Mouse (Mus musculus) kidney, postnatal 0 days (tissue): ENCODE measurements at regions not wholly inside any gene's neighbourhood (a gene's known extent, or its start where the extent isn't known, plus 50 kb on each side); places are given as distances from the start of the nearest gene placed in this dataset.

Experiments used
- ATAC-seq: fragments of 200-750 bp; cut with Nextera tagmentation; replicated peaks from 2 replicates; pipeline ENCODE4 v1.8.0; 2017; ENCODE audit warnings: low read depth, moderate number of reproducible peaks, moderate TSS enrichment, moderate library complexity; ENCODE audit not compliant: low FRiP score
- DNase-seq: peaks from one replicate; pipeline ENCODE4 v3.0.0-alpha.2; 2016; ENCODE audit warnings: low spot score
- H3K27ac ChIP-seq: fragments of 300-500 bp; sonication (generic); 2 replicates; pipeline ENCODE4 v1.5.1; 2014; ENCODE audit warnings: mild to moderate bottlenecking
- H3K27me3 ChIP-seq: fragments of 300-500 bp; sonication (generic); 2 replicates; pipeline ENCODE4 v1.6.1; 2014; ENCODE audit warnings: low read length, mixed read lengths; ENCODE audit not compliant: insufficient read depth
- H3K36me3 ChIP-seq: fragments of 300-500 bp; sonication (generic); 2 replicates; pipeline ENCODE4 v1.6.1; 2014; ENCODE audit warnings: low read length, mixed read lengths; ENCODE audit not compliant: insufficient read depth
- H3K4me1 ChIP-seq: fragments of 300-500 bp; sonication (generic); replicated peaks from 2 replicates; pipeline ENCODE4 v1.6.1; 2014; ENCODE audit warnings: antibody characterized with exemption, low read length, mixed read lengths; ENCODE audit not compliant: insufficient read depth
- H3K4me2 ChIP-seq: fragments of 300-500 bp; sonication (generic); 2 replicates; pipeline ENCODE4 v1.6.1; 2014; ENCODE audit warnings: mild to moderate bottlenecking, low read length, moderate library complexity, mixed read lengths
- H3K4me3 ChIP-seq: fragments of 300-500 bp; sonication (generic); replicated peaks from 2 replicates; pipeline ENCODE4 v1.5.1; 2014; ENCODE audit warnings: low read depth, low read length
- H3K9ac ChIP-seq: fragments of 300-500 bp; sonication (generic); 2 replicates; pipeline ENCODE4 v1.6.1; 2014; ENCODE audit warnings: low read depth, low read length
- H3K9me3 ChIP-seq: fragments of 300-500 bp; sonication (generic); replicated peaks from 2 replicates; pipeline ENCODE4 v1.6.1; 2016; ENCODE audit warnings: low read length, inconsistent platforms, mixed read lengths
- CTCF ChIP-seq: IDR thresholded peaks from 2 replicates; pipeline ENCODE4 v1.5.1; 2016; ENCODE audit warnings: antibody characterized with exemption, low read depth, mild to moderate bottlenecking, moderate library complexity
- WGBS: fragments of 180-500 bp; shearing (Covaris S2); extraction: QIAGEN DNeasy Blood & Tissue Kit; methylation state at CpG from one replicate; pipeline ENCODE4 v1.1.7; 2014; 5-methylcytosine and 5-hydroxymethylcytosine counted together

DNA sequence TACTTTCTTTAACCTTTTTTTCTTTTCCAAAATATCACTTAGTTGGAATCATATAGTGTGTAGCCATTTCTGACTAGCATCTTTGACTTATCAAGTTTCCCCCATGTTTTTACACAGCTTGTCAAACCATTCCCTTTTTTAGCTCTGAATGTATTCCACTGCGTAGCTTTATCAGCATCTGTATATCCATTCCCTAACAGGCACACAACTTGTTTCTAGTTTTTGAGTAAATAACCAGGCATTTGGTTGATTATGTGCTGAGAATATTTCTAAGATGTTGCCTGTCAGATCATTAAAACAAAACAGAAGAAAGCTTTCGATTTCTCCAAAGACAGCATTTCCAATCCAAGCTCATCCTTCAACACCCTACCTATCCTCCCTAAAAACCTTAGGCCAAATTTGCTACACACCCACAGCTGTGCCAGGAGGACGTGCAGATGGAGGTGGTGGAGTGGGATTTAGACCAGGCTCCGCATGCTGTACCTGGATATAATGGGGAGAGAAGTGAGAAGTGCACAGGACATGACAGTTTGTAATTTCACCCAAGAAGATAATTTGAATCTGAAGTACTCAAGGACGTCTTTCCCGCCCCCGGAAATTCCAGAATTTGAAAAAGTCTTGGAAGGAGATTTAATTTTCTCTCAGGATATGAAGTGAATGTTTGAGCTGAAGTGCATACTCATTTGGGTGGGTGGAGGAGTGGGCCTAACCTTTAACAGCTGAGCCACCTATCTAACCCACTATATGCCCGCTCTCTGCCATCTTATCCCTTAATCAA, 54.8 kb upstream of the Rgs4 start:
- Histone ChIP-seq H3K36me3 (no peaks in the 10 kb centered on the region), H3K4me2 (no peak overlapping the region), H3K9ac (no peak overlapping the region), H3K4me3 (no peak overlapping the region), H3K27ac (no peak overlapping the region), H3K27me3 (no peaks in the 10 kb centered on the region), H3K9me3 (no peaks in the 10 kb centered on the region), H3K4me1 (no peaks in the 10 kb centered on the region)
- no peak for ATAC-seq
- TF ChIP-seq CTCF, result no peak
- DNase-seq, result no peak
- 80% methylated on average over 8 of the region's 8 CpGs for WGBS
